Mouse (Mus musculus): ENCODE measurements at regions not wholly inside any gene's neighbourhood (a gene's known extent, or its start where the extent isn't known, plus 50 kb on each side); places are given as distances from the start of the nearest gene placed in this dataset.

DNA sequence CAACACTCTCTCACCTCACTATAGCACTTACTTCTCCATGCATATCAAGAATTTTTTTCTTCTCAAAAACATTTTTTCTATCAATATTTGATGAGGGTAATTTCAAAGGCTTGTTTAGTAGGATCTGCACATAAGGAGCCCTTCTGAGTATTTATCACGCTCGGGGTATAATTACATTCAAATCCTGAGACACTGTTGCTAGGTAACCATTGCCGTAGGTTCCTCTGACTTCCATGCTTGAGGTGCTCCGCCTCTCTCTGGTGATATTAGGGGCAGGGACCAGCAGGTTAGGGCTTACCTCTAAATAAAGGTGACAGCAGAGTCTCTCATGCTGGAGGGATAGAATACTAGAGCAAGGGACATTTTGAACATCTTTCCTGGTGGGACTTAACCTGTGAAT is 54.4 kb upstream of the 9630041A04Rik start:
- no peak for DNase-seq (ENCODE audit: low spot score in 2 of 2)

DNA sequence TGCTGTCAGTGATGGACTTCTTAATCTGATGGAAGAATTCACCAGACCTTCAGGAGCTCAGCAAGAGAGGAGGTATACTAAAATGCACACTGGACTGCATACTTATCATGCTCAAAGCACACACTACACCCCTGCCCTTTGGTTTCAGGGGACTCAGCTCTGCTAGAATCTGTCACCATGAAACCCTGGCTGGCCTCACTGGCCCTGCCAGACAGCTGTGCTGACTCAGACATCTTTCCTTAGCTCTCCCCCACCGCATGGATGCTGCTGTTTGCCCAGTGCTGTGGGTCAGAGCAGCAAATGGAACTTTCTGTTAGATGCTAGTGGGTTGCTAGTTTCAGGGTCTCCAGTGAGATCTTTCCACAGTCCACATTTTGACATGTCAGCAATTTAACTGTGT is 64.9 kb upstream of the 9630041A04Rik start:
- no peak for DNase-seq (ENCODE audit: low spot score in 2 of 2)

DNA sequence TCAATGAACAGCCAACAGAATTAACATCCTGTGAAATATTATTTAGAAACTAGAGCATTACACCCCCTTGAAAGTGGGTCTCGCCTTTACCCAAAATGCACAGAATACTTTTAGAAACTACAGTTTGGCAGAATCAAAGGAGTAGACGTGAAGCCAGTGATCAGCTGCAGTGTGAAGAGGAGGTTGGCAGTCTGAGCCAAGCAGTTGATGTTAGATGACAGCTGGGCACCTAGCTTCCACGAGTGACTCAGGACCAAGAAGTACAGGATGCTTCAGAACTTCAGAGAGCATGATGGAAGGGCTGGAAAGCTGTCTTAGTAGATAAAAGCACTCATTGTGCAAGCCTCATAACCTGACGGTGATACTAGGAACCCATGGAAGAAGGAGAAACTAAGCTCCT is 65.6 kb upstream of the 9630041A04Rik start:
- DNase-seq (ENCODE audit: low spot score in 2 of 2): no peak

DNA sequence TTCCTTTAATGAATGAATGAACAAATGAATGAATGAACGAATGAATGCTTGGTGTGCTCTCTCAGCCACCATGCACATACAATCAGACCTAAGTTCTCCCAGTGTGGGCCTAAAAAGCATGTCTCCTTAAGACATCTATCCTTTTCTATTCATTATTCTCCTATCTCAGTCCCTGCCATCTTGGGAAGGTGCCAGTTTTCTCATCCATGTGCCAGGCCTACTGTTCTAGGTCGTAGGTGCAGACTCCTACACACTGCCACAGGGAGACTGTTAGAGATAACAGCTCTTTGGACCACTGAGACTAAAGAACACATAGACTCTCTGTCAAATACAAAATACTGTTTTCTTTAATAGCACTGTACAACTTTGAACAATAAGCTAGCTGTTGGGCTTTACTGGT is 66.2 kb upstream of the 9630041A04Rik start:
- no peak for DNase-seq (ENCODE audit: low spot score in 2 of 2)

DNA sequence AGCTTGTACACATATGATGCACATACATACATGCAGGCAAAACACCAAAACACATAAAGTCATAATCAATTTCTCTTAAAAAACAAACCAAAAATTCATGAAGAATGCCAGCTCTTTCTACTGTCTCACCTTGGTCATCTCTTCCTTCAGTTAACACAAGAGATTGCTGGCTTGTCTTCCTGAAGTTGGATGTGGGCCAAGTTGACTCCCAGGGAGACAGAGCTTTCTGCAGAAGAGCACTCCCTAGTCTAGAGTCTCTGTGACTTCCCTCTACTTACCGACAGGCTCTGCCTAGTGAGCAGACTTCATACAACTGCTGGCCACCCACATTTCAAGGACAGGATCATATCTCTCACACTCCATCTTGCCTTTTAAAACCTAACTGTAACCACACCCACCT is 70.7 kb upstream of the 9630041A04Rik start:
- no peak for DNase-seq (ENCODE audit: low spot score in 2 of 2)

DNA sequence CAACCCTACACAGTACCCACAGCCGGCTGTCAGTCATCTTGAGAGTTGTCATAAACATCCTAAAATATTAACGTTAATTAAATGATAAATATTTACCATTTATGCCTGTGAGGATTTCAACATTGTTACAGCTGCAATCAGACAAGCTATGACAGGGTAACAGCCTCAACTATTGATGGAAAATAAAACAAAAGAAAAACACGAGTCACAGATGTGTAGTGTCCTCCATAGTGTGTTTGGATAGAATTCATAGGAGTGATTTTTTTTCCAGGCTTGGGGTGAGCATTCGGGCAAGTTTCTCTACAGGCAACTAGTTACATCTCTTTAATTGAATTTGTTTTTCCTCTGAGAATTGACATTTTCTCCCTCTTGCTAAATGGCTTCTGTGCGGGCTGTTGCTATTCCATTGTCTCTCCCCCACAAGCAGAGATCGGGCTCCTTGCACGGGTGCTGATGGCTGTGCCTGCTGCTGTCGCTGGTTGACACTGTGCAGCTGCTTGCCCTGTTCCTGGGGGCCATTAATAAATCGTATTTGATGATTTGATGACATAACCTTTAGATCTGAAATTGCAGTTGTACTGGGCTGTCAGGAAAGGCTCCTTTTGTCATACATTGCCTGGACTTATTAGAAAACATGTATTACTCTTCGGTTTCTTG is 120.6 kb upstream of the 9630041A04Rik start:
- DNase-seq (ENCODE audit: low spot score in 2 of 2): no peak

DNA sequence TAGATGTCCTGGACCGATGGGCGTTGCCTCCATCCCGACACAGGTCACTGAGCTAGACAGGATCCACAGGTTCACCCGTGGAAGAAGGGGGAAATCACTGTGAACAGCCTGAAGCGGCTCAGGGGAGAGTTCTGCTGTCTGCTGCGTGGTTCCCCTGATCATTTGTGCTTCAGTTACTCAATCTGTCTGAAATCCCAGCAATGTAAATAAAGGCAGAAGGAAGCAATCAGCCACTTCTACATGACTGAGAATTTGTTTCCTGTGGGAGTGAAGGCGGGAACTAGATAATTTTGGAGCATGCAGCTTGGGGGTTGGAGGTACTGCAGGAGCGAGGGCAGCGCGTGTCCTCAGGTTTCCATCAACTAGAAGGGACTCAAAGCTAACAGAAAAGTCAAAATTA is 122.3 kb upstream of the 9630041A04Rik start:
- DNase-seq (ENCODE audit: low spot score in 2 of 2): no peak

DNA sequence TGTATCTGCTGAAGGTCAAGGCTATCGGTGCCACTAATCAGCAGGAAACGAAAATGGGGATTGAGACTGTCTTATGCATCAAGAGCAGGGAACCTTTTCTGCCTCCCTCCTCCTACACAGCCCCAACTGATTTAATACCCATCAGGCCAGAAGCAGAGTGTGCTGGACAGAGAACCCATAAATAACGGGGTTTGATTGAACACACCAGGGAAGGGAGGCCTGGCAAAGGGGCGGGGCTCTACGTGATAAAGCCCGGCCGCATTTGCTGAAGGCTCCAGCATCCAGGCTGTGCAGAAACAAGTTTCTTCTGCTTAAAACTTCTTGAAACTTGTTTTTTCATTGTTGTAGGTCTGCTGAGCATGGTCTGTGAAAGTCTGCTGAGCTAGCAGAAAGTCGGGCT is 127.4 kb upstream of the 9630041A04Rik start:
- DNase-seq (ENCODE audit: low spot score in 2 of 2): no peak

DNA sequence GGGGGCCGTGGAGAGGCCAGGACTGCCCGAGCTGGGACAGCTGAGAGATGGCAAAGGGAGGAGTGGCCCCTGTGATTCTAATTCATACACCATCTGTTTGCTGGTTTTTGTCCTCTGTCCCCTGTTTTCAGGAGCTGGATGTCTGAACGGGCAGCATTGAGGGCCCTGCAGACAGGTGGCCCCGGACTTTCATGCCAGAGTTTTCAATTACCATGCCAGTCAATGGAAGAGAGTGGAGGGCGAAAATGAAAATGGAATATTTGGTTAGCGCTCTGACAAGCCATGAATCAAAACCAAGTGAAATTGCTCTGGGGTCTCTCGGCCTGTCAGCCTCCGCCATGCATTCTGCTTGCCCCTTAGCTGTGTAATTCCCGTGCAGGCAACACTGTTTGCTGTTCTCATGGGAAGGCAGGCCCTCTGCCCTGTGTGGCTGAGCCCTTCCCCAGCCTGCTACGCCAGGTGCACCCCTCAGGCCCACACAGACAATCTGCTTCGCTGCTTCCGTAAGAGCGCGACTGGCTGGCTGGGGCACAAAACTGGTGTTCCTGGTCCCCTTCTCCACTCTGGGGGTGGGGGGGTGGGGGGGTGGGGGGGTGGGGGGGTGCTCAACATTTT is 127.9 kb upstream of the 9630041A04Rik start:
- peak in 1 of 2 experiments; percentile 24 for DNase-seq (ENCODE audit: low spot score in 2 of 2)

DNA sequence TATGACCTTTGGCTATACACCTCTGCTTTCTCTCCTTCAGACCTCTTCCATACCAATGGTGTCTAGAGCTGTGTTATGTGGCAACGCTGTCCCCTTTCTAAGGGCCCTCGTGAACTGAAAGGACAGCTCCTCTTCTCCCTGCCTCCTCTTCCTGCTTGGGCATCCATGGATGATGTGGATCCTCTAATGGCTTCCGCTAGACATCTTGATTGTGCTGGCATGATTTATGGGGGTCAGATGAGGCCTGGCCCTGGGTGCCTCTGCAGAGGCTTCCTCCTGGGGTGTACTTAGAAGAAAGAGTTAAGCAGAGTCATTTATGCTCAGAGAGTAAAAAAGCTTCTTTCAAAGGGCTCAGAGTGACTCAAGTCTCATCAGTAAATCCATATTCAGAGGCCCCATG is 131.5 kb upstream of the 9630041A04Rik start:
- DNase-seq (ENCODE audit: low spot score in 2 of 2): no peak

DNA sequence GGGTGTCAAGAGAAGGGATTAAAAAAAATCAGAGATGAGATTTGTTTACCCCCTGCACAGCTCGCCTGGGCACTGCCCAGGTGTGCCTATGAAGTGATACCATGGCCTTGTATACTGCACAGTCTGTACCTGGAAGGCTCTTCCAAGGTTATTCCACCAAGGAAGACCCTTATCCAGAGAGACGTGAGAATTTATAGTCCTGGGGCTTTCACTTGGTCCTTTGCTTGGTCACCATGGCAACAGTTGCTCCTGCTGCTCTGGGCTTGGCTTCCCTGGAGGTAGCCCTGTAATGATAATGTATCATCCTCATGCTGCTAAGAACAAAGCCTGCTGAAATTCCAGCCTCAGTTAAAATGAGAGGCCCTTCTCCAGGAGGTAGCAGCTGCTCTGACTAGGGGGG is 143.7 kb upstream of the 9630041A04Rik start:
- no peak for DNase-seq (ENCODE audit: low spot score in 2 of 2)

DNA sequence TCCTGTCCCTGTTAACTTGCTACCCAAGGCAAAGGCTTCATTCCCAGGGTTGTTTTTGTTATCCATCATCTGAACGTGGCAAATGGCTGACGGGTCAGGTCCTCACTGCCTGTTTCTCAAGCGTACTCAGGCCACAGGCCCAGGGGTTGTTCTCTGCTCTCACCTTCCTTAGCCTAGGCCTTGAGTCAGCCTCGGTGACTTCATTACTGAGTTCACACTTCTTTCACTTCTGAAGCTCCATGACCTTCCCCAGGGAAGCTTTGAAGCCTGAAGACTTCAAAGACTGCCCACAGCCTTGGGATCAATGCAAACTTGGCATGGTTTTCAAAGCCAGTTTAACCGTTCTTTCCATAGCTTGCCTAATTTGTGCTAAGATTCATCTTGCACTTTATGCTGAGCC is 145.3 kb upstream of the 9630041A04Rik start:
- no peak for DNase-seq (ENCODE audit: low spot score in 2 of 2)

DNA sequence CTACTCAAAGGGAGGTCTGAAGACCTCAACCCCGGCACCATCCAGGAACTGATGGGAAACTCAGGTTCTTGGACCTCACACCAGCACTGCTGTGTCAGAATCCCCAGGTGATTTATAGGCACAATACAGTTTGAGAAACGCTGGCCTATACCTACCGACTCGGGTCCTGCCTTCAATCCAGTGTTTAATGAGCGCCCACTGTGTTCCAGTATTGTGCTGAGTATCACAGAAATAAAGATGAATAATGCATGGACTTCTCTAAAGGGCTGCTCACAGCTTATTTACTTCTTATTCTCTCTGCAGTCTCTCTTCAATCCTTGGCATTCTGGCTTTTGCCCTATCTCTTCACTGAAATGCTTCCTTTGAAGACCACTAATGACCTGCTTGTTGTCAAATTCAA is 146.8 kb upstream of the 9630041A04Rik start:
- DNase-seq (ENCODE audit: low spot score in 2 of 2): no peak

DNA sequence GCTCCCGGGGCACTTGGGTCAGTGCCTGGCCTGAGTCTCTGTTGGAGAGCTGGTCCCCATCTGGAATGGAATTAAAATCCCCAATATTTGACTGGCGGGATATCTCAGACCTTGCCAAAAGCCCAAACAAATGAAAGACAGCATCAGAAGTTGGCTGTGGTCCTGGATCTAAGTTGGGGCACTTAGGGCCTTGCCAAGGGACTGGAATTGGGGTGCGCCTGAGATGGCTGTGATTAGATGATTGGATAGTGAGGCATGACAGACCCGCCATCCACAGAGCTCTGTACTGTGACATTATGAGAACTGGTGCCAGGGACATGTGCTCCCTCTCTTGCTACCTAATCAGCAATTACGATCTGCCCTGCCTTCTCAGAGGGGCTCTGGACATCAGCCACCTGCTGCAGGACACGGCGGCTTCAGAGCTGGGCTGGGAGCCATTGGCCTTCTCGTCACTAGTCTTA is 151.0 kb upstream of the 9630041A04Rik start:
- DNase-seq (ENCODE audit: low spot score in 2 of 2): peak; percentile 26 to 81

DNA sequence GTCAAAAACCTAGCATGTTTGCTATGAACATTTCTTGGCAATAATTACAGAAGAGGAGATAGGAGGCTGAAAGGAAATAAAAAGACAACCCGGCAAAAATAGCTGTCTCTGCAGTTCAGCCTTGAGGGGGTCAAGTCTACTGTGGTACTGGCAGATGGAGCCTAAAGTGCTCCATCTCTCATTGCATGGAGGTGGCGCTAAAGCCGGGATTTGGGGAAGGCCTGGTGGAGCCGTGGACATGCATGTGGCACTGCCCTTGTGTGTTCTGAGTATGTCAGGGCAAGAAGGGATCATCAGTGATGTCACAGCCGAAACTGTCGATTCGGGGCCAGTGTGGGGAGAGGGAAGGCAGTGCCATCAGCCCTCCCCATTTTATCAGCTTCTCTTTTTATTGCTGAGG is 161.3 kb upstream of the 9630041A04Rik start:
- DNase-seq (ENCODE audit: low spot score in 2 of 2): no peak

DNA sequence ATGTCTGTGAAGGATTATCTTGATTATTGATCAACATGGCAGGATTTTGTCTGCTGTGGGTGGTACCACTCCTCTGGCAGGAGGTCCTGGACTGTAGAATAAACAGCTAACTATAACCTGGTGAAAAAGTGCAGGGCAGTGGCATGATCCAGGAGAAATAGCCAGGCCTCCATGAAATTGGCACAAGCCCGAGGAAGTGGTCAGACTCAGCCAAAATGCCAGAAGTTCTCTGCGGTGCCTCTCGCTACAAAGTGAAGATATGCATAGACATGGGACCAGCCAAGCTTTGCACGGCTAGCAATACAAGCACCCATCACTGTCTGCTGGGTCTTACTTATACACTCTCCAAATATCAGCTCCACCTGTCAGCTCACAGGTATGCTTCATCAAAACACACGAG is 167.6 kb upstream of the 9630041A04Rik start:
- DNase-seq (ENCODE audit: low spot score in 2 of 2): no peak

DNA sequence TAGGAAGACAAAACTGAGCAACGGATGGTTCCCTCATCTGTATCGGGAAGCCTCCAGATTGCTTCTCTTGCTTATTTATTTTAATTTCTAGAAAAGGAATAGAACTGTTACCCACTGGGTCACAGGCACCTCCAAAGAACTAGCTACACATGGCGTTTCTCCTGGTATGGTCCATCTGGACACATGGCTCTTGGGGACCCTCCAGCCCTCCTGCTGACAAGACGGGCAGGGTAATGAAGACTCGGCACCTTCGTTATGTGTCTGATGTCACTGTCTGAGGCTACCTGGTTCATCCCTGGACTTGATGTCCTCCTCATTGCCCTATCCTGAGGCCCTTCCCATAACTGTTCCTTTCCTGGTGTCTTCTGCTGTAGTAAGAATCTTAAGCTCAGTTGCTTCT is 170.3 kb upstream of the 9630041A04Rik start:
- no peak for DNase-seq (ENCODE audit: low spot score in 2 of 2)

DNA sequence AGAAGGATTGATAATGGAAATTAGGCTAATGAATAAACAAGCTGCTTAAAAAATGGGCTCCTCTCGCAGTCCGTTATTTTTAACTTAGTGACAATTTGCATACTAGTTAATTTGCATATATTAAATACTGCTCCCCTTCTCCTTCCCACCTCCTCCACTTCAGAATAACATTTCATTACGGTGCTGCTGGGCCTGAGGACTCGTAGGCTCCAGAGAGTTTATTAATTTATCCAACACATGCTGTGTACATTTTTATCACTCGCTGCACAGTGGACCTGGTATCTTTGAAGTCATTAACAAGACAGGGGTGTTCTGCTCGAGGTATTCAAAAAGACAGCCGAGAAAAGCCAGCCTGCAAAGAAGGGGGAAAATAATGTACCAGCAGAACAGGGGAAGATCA is 170.7 kb upstream of the 9630041A04Rik start:
- no peak for DNase-seq (ENCODE audit: low spot score in 2 of 2)

DNA sequence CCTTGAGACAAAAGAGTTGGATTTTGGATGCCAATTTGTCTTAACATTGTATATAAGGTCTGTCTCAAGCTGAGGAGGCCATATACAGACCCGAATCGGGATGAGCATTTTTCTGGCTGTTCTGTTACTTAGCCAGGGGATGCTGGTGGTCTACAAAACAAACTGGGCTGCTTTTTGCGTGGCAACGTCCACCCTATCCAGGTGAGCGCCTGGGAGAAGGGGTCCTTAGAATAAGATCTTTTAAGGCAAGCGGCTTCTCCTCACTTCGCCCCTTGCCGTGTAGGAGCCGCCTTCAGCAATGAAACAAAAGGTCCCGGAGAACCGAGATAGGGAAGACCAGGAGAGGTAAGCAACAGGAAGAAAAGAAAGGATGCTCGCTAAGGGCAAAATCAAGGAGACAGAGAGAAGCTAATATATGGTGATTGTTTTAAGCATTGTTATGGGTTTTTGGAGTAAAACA is 171.2 kb upstream of the 9630041A04Rik start:
- no peak for DNase-seq (ENCODE audit: low spot score in 2 of 2)

DNA sequence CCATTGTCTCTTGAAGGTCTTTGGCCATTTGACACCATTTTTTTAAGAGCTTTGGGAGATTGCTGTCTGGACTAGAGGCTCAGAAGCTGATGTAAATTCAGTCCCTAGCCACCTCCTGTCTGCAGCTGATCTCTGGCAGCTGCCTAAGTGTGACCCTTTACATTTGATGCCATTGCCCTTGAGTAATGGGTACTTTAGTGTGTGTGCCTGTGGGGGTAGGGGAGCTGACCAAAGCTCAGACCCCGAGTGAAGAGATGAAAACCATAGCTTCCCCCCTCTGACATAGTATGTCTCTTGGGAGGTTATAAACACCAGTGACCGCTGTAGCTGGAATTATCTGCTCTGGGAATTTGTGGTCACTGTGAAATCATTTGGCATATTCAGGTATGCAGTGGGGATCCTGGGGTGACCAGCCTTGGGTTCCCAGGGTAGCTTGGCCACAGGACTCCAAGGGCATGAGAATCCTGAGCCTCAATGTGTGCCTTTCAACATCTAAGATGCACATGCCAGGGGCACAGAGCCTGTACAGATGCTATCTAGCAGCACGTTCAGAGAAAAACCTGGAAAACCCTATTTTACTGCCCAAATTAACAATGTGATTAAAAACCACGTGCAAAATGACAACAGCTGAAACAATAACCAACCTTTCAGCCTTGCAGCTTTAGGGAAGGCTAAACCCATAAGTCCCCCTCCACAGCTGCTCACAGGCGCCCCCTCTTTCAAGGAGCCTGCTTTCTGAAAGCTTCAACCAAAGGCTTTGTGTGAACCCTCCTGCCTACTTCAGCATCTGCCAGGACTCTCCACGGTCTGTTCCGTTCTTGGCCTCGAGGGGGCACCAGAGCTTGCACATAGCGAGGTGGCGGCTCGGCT is 171.9 kb upstream of the 9630041A04Rik start:
- DNase-seq (ENCODE audit: low spot score in 2 of 2): peak; percentile 98 to 99

DNA sequence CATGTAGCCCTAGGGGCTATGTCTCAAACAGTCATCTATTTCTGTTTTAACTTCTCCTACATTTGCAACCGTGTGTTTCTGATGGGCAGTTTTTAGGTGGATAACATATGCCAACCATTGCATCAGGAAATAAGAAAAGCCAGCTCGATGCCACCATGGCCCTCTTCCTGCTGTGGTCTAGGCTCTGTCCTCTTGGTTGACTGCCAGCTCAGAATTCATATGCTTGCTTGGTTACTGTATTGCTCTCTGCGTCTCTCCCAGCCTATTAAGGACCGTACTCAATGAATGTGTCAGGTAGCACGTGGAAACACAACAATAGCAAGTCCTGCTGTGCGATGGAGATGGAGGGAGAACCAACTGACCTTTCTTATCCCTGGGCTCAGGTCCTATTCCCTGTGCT is 174.4 kb upstream of the 9630041A04Rik start:
- DNase-seq (ENCODE audit: low spot score in 2 of 2): no peak

DNA sequence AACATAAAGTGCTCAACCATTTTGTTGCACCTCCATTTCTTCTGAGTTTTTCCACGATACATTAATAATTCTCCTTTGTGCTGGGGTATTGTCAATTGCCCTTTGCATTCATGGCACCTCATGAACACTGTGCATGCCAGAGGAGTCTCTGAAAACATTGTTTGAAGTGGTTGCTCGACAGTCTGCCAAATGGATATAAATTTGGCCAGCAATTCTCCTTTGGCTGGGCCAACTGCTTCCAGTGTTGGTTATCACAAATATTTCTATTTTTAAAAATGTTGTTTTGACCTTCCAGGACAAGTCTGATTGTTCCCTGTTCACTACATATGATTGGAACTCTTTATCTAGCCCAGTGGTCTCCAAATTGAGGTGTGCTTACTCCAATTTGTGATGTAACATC is 184.1 kb upstream of the 9630041A04Rik start:
- DNase-seq (ENCODE audit: low spot score in 2 of 2): no peak

DNA sequence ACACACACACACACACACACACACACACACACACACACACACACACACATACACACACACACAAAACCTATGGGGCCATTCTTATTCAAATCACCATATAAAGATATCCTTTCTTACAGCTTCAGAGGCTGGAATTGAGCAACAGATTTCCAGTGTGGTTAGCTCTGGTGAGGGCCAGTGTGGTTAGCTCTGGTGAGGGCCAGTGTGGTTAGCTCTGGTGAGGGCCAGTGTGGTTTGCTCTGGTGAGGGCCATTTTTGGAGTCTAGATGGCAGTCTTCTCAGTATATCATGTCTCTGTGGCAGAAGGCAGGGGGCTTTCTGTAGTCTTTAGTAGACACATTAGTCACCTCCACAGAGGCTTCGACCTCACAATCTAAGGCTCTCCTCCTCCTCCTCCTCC is 191.5 kb upstream of the 9630041A04Rik start:
- DNase-seq (ENCODE audit: low spot score in 2 of 2): no peak
